Mouse (Mus musculus) forebrain, embryonic 15.5 days (tissue): ENCODE measurements at regions not wholly inside any gene's neighbourhood (a gene's known extent, or its start where the extent isn't known, plus 50 kb on each side); places are given as distances from the start of the nearest gene placed in this dataset.

Experiments used
- ATAC-seq: fragments of 200-750 bp; cut with Nextera tagmentation; replicated peaks from 2 replicates; pipeline ENCODE4 v1.8.0; 2017; ENCODE audit warnings: mild to moderate bottlenecking, moderate TSS enrichment, moderate library complexity
- H3K27ac ChIP-seq: fragments of 300-500 bp; sonication (generic); replicated peaks from 2 replicates; pipeline ENCODE4 v1.5.1; 2015; ENCODE audit warnings: mild to moderate bottlenecking, inconsistent platforms
- H3K27me3 ChIP-seq: fragments of 300-500 bp; sonication (generic); 2 replicates; pipeline ENCODE4 v1.6.1; 2015; ENCODE audit warnings: inconsistent platforms
- H3K36me3 ChIP-seq: fragments of 300-500 bp; sonication (generic); 2 replicates; pipeline ENCODE4 v1.6.1; 2015; ENCODE audit warnings: mild to moderate bottlenecking, inconsistent platforms
- H3K4me1 ChIP-seq: fragments of 300-500 bp; sonication (generic); 2 replicates; pipeline ENCODE4 v1.6.1; 2015; ENCODE audit warnings: inconsistent platforms
- H3K4me2 ChIP-seq: fragments of 300-500 bp; sonication (generic); replicated peaks from 2 replicates; pipeline ENCODE4 v1.6.1; 2015; ENCODE audit warnings: mild to moderate bottlenecking, inconsistent platforms
- H3K4me3 ChIP-seq: fragments of 300-500 bp; sonication (generic); 2 replicates; pipeline ENCODE4 v1.5.1; 2015; ENCODE audit warnings: mild to moderate bottlenecking, inconsistent platforms
- H3K9ac ChIP-seq: fragments of 300-500 bp; sonication (generic); replicated peaks from 2 replicates; pipeline ENCODE4 v1.6.1; 2015; ENCODE audit warnings: mild to moderate bottlenecking, inconsistent platforms
- H3K9me3 ChIP-seq: fragments of 300-500 bp; sonication (generic); 2 replicates; pipeline ENCODE4 v1.6.1; 2016; ENCODE audit warnings: inconsistent platforms
- WGBS: fragments of 180-500 bp; shearing (Covaris S2); methylation state at CpG from one replicate; pipeline ENCODE4 v1.1.7; 2015; ENCODE audit warnings: mixed read lengths; 5-methylcytosine and 5-hydroxymethylcytosine counted together

DNA sequence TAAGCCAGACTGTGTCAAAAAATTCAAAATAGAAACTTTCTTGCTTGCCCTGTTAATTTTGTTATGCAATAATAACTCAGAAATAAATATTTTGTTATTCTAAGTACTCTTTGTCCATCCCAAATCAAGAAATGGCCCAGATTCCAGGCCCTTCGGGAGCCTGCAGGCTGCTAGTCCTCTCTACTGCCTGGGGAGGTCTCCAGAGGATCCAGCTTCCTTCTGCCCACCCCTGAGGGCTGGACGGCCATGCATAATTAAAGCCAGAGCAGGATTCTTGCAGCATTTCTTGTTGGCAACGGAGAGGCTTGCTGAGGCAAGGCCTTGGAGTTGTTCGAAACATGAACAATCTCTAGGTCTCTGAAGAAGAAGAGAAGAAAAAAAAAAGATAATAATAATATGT, 213.3 kb upstream of the Zmiz1 start:
- Histone ChIP-seq H3K36me3 (no peaks in the 10 kb centered on the region), H3K27ac (no peak overlapping the region), H3K4me3 (no peak overlapping the region), H3K4me1 (peaks cover 10% of the 10 kb centered on the region), H3K4me2 (no peak overlapping the region), H3K27me3 (no peaks in the 10 kb centered on the region), H3K9me3 (no peaks in the 10 kb centered on the region), H3K9ac (no peak overlapping the region)
- WGBS, result 76% methylated on average over 4 of the region's 4 CpGs
- no peak for ATAC-seq

DNA sequence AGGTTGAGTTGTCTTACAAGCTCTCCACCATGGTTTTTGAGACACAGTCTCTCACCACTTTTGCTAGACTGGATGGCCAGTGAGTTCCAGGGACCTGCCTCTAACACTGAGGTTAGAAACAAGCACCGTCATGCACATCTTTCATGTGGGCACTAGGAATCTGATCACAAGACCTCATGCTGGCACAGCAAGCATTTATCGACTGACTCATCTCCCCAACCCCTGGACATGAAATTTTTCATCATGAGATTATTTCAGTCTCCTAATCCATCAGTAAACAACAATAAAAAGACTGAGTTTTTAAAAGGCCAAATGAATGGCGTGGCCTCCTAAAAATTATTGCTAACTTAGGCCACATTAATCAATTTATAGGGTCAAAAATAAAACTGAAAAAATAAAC, 210.0 kb upstream of the Zmiz1 start:
- no peak for ATAC-seq
- Histone ChIP-seq H3K36me3 (no peaks in the 10 kb centered on the region), H3K9me3 (no peaks in the 10 kb centered on the region), H3K27ac (no peak overlapping the region), H3K27me3 (no peaks in the 10 kb centered on the region), H3K4me1 (peaks cover 7% of the 10 kb centered on the region), H3K9ac (no peak overlapping the region), H3K4me2 (no peak overlapping the region), H3K4me3 (no peak overlapping the region)
- WGBS, result 95% methylated on average over 3 of the region's 3 CpGs

DNA sequence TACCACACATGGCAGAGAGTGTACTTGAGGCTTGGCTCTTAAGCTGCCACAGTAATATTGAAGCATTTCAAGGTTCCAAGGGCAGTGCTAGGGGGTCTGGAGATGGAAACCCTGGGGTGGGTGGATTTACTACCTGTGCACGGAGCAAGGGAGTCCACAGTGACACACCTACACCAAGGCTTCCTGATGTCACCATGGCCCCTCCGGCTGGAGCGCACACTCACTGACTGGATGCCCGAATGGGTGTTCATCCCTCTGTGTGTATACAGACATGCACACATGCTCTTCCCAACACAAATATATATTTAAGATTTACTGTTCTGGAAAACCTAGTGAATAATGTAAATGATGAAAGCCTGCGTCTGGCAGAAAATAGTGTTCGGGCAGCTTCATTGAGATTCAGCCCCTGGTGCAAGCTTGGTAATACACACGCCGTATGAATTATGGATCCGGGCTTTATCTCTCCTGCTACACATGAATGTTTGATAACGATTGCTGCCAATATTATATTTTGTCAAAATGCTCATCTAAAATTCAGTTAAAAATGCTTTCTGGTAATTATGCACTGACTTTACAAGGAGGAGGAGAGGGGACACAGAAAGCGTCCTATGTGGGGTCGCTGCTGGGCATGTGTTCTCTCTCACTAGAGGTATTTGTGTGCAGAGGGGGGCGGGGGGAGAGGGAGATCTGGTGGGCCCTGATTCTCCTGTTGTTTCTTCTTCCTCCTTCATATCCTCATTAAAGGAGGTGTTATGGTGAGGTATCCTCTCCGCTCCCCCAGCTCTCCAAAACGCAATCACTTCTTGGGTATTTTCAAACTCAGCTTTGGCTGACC, 205.8 kb upstream of the Zmiz1 start:
- peak; percentile 51; the same call in 1 of the 2 replicates for ATAC-seq
- no peaks in the 10 kb centered on the region for H3K27me3 ChIP-seq
- H3K36me3 ChIP-seq, result no peaks in the 10 kb centered on the region
- peaks cover 6% of the 10 kb centered on the region; the same call in 1 of the 2 replicates for H3K4me1 ChIP-seq
- no peak overlapping the region for H3K9ac ChIP-seq
- peak overlapping the region; percentile 46 for H3K27ac ChIP-seq
- no peaks in the 10 kb centered on the region for H3K9me3 ChIP-seq
- no peak overlapping the region for H3K4me3 ChIP-seq
- no peak overlapping the region for H3K4me2 ChIP-seq
- WGBS, result 79% methylated on average over 15 of the region's 15 CpGs

DNA sequence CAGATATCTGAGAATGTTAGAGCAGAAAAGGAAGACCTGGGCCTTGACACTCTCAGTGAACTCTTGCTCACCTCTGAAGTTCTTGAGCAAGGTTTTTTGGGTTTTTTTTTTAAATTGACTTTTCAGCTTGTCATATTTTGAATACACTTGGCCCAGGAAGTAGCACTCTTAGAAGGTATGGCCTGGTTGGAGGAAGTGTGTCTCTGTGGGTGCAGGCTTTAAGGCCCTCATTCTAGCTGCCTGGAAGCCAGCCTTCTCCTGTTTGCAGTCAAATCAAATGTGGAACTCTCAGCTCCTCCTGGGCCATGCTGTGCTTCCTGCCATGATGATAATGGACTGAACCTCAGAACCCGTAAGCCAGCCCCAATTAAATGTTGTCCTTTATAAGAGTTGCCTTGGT, 195.9 kb upstream of the Zmiz1 start:
- H3K27ac ChIP-seq, result no peak overlapping the region
- no peaks in the 10 kb centered on the region for H3K9me3 ChIP-seq
- H3K4me2 ChIP-seq, result no peak overlapping the region
- no peak for ATAC-seq
- no peak overlapping the region for H3K9ac ChIP-seq
- WGBS, result 83% methylated on average over 1 of the region's 1 CpGs
- H3K36me3 ChIP-seq, result no peaks in the 10 kb centered on the region
- peaks cover 11% of the 10 kb centered on the region for H3K4me1 ChIP-seq
- H3K4me3 ChIP-seq, result no peak overlapping the region
- no peaks in the 10 kb centered on the region for H3K27me3 ChIP-seq

DNA sequence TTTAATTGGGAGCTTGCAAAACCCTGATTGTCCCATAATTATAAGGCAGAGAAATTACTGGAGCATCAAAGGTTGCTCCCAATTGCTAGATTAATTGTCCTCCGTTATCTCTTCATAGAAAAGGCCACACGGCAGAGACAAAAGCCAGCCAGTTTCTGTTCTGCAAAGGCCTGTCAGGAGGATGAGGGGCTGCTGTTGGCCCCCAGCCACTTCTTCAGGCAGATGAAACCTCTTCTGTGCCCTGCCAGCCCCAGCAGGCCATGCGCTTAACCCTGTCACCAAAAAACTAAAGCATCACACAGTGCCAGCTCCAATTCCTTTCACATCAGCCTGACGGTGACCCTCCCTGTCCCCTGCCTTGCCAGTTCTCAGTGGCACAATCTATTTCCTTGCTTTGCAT, 192.1 kb upstream of the Zmiz1 start:
- Histone ChIP-seq H3K4me1 (peaks cover 23% of the 10 kb centered on the region), H3K4me2 (no peak overlapping the region), H3K4me3 (no peak overlapping the region), H3K9me3 (no peaks in the 10 kb centered on the region), H3K36me3 (no peaks in the 10 kb centered on the region), H3K27me3 (no peaks in the 10 kb centered on the region), H3K9ac (0 out of 2 replicates have a peak overlapping the region, but pooled peaks have one; percentile 6), H3K27ac (peak overlapping the region; percentile 14; the same call in 1 of the 2 replicates)
- WGBS, result 24% methylated on average over 4 of the region's 4 CpGs
- no peak for ATAC-seq

DNA sequence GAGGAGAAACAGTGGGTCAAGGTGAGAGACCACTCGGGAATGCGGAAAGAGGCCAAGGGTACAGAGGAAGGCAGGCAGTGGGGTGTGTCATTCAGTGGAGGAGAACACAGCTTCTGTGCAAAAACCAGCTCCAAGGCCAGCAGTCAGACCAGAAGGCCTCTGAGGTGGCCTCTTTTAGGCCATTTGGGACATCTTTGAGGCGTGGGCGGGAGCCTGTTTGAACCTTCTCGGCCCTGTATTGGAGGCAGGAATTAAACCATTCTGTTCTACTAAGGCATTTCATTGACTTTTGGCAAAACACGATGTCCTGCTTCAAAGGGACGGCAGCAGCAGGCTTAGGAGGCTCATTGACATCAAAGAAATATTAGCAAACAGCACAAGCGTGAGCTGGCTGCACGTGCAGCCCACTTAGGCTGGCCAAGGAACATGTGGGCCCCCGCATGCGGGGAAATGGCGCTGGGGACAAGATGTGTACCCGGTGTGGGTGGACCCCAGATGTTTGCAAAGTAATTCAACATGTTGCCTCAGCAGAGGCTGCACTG, 190.8 kb upstream of the Zmiz1 start:
- H3K27ac ChIP-seq, result no peak overlapping the region
- no peak for ATAC-seq
- H3K9ac ChIP-seq, result no peak overlapping the region
- H3K4me1 ChIP-seq, result peaks cover 23% of the 10 kb centered on the region
- no peak overlapping the region for H3K4me2 ChIP-seq
- no peaks in the 10 kb centered on the region for H3K36me3 ChIP-seq
- H3K4me3 ChIP-seq, result no peak overlapping the region
- no peaks in the 10 kb centered on the region for H3K27me3 ChIP-seq
- no peaks in the 10 kb centered on the region for H3K9me3 ChIP-seq
- 75% methylated on average over 13 of the region's 13 CpGs for WGBS

DNA sequence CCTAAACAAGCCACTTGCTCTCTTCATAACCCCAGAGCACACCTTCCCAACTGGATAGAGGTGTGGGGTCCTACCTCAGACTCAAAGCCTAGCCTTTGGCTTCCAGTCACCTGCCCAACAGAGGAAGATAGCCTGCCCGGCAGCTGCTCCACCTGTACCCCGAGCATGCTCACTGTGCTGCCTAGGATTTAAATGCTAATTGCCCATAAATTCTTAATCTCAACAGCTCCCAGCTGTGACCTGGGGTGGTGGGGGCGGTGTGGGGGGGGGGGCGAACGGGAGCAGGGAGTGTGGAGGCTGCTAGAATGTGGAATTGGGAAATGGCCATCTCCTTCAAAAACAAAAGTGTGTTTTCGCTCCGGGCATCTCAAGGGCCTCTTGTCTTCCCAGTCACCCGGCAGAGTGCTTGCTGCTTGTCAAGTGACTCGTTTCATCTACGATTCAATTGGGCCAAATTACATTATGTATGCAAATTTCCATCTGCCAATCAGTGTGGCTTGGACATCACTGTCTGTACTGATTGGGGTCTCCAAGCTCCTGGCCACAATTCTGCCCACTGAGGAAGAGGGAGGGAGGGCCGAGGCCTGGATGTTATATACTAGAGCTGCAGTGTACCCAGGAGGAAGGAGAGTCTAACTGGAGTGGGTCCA, 188.6 kb upstream of the Zmiz1 start:
- Histone ChIP-seq H3K27ac (peak overlapping the region; percentile 6; the same call in 1 of the 2 replicates), H3K27me3 (no peaks in the 10 kb centered on the region), H3K9me3 (no peaks in the 10 kb centered on the region), H3K4me2 (no peak overlapping the region), H3K4me1 (peaks cover 23% of the 10 kb centered on the region), H3K9ac (no peak overlapping the region), H3K4me3 (no peak overlapping the region), H3K36me3 (no peaks in the 10 kb centered on the region)
- peak; percentile 80 for ATAC-seq
- WGBS, result 11% methylated on average over 11 of the region's 11 CpGs

DNA sequence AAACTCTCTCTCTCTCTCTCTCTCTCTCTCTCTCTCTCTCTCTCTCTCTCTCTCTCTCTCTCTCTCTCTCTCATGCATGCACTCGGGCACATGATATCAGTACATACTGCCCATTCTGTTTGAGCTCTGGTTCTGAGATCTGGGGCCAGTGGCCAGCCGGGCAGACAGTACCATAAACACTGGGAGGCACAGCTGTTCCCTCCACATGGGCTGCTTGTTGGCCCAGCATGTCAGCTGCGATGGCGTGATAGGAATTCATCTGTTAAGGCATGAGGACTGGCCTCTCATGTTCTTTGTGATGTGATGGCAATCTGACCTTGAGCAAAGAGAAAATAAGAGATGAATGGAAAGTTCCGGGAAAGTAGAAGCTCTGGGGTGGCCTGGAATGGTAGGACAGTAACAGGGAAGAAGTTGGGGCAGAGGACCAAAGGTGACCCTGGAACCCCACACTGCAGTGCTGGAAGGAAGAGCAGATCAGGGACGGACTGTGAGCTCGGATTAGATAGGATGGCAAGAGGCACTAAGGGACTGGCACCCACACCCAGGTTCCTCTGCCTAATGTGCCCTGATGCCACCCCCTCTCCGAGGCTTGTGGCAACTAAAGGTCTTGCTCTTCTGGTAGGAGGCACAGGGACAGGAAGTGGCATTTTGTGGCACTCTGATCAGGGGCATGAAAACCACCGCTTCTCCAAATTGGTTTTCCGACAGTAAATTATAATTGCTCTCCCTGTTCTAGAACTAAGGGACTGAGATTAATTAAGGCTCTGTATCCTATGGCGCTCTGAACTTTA, 186.4 kb upstream of the Zmiz1 start:
- 57% methylated on average over 11 of the region's 11 CpGs for WGBS
- no peak overlapping the region for H3K4me2 ChIP-seq

DNA sequence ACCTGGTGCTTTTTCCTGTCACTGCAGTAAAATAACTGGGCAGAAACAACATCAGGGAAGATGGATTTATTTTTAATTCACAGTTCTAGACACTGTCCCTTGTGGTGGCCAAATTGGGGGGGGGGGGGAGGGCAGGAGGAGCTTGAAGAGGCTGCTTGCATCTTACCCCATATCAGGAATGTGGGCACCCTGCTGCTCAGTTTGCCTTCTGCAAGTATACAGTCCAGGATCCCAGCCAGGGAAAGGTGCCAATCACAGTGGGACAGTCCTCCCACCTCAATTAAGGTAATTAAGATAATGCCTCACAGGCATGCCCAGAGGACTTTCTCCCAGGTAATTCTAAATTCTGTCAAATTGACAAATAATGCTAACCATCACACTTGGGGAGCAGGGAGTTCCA, 179.2 kb upstream of the Zmiz1 start:
- H3K36me3 ChIP-seq, result no peaks in the 10 kb centered on the region
- no peak overlapping the region for H3K27ac ChIP-seq
- no peaks in the 10 kb centered on the region for H3K27me3 ChIP-seq
- no peak for ATAC-seq
- H3K4me2 ChIP-seq, result no peak overlapping the region
- peaks cover 18% of the 10 kb centered on the region for H3K4me1 ChIP-seq
- no peak overlapping the region for H3K4me3 ChIP-seq
- no peak overlapping the region for H3K9ac ChIP-seq
- no peaks in the 10 kb centered on the region for H3K9me3 ChIP-seq

More for the DNA sequence above, 186.4 kb upstream of the Zmiz1 start:
- Histone ChIP-seq H3K27me3 (no peaks in the 10 kb centered on the region), H3K9ac (no peak overlapping the region), H3K9me3 (no peaks in the 10 kb centered on the region), H3K4me1 (peaks cover 13% of the 10 kb centered on the region), H3K27ac (no peak overlapping the region), H3K36me3 (no peaks in the 10 kb centered on the region), H3K4me3 (no peak overlapping the region)
- ATAC-seq, result no peak

DNA sequence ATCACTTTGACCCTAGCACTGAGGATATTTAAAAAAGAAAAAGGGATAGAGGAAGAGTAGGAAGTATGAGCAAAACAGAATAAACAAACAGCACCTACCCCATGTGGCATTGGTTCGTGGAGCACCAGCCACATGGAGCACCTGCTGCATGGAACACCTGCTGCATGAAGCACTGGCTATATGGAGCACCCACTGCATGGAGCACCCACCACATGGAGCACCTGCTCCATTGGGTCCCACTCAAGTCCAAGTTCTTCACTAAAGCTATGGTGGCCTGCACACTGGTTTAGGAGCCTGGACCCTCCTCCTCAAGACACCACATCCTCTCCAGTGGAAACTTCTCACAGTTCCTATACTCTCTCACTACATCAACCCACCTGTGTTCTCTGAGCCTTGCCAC, 166.4 kb upstream of the Zmiz1 start:
- WGBS, result 68% methylated on average over 1 of the region's 1 CpGs
- H3K27me3 ChIP-seq, result no peaks in the 10 kb centered on the region
- H3K4me3 ChIP-seq, result no peak overlapping the region
- no peak overlapping the region for H3K27ac ChIP-seq
- no peak overlapping the region for H3K9ac ChIP-seq
- no peaks in the 10 kb centered on the region for H3K36me3 ChIP-seq
- ATAC-seq, result no peak
- no peak overlapping the region for H3K4me2 ChIP-seq
- no peaks in the 10 kb centered on the region for H3K4me1 ChIP-seq
- no peaks in the 10 kb centered on the region for H3K9me3 ChIP-seq

DNA sequence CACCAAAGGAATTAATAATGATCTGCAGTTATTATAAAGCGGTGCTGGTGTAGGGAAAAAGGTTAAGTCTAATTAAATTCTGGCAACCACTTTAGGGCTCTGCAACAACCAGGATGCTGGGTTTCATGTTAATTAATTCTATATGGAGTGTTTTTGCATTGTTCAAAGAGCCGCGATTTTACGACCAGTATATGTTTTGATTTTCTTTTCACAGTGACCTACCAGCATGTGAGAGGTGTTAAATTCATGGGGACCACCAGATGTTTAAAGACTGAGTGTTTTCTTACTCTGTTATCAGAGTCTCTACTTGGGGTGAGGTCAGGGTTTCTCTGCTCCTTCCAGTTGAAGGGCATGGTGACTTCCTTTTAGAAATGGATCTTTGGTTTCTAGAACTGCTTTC, 164.8 kb upstream of the Zmiz1 start:
- ATAC-seq, result no peak
- Histone ChIP-seq H3K9ac (no peak overlapping the region), H3K4me1 (no peaks in the 10 kb centered on the region), H3K27ac (no peak overlapping the region), H3K9me3 (no peaks in the 10 kb centered on the region), H3K27me3 (no peaks in the 10 kb centered on the region), H3K36me3 (no peaks in the 10 kb centered on the region), H3K4me2 (no peak overlapping the region), H3K4me3 (no peak overlapping the region)
- 51% methylated on average over 4 of the region's 4 CpGs for WGBS
